Mouse (Mus musculus) spleen, adult 2 months (tissue): ENCODE results near the gene Cym. TPM values are rescaled to one million over a fixed set of nuclear protein-coding genes. Genes with fewer than 3 reads are reported as not detected.

Source experiments
- DNase-seq, 2 experiments: peaks; one replicate each; pipeline versions ENCODE4 v3.0.0 to v3.0.0-alpha.2; 2012 to 2021; ENCODE audit warnings: low spot score in 2 of 2, low read depth in 1 of 2
- H3K27ac ChIP-seq: fragments of 200-500 bp; 2 replicates; pipeline ENCODE4 v1.5.1; 2012; ENCODE audit warnings: low read length, inconsistent platforms; ENCODE audit not compliant: insufficient read depth
- H3K27me3 ChIP-seq: fragments of 200-500 bp; 2 replicates; pipeline ENCODE4 v1.6.1; 2012; ENCODE audit warnings: mild to moderate bottlenecking, moderate library complexity, low read length, inconsistent platforms; ENCODE audit not compliant: control insufficient read depth, insufficient read depth
- H3K36me3 ChIP-seq: fragments of 200-500 bp; 2 replicates; pipeline ENCODE4 v1.6.1; 2012; ENCODE audit warnings: mild to moderate bottlenecking, low read length, inconsistent platforms; ENCODE audit not compliant: control insufficient read depth, insufficient read depth
- H3K4me1 ChIP-seq: fragments of 200-500 bp; 2 replicates; pipeline ENCODE4 v1.6.1; 2011; ENCODE audit warnings: inconsistent platforms; ENCODE audit not compliant: control insufficient read depth, insufficient read depth, insufficient read length
- H3K4me3 ChIP-seq: fragments of 200-500 bp; 2 replicates; pipeline ENCODE4 v1.5.1; 2011; ENCODE audit warnings: mild to moderate bottlenecking, inconsistent platforms; ENCODE audit not compliant: insufficient read depth, insufficient read length; ENCODE audit errors: extremely low read depth
- CTCF ChIP-seq: fragments of 200-500 bp; IDR thresholded peaks from 2 replicates; pipeline ENCODE4 v1.5.1; 2011; ENCODE audit warnings: mild to moderate bottlenecking, inconsistent platforms; ENCODE audit not compliant: insufficient read depth, insufficient read length, insufficient replicate concordance; ENCODE audit errors: extremely low read depth
- POLR2A ChIP-seq: fragments of 200-500 bp; IDR thresholded peaks from 2 replicates; pipeline ENCODE4 v1.6.1; 2011; ENCODE audit warnings: low read depth, low read length, inconsistent platforms
- WGBS: fragments of 180-500 bp; shearing (Covaris S2); methylation state at CpG from one replicate; pipeline ENCODE4 v1.1.7; 2018; 5-methylcytosine and 5-hydroxymethylcytosine counted together
- polyA plus RNA-seq: library from polyadenylated mRNA; depleted of rRNA; stranded (reverse); fragments of >200 nt; gene quantifications from 2 replicates; pipeline ENCODE4 v1.2.3, GENCODE M21; 2012

The Cym gene
- polyA plus RNA-seq, 1 experiment: 0.33 TPM

GRCm38 (mm10) chr3:107207625-107208253 lies 13.8 kb downstream of the Cym start:
- Histone ChIP-seq H3K4me3 (no peak overlapping the region), H3K4me1 (no peaks in the 10 kb centered on the region), H3K27me3 (no peaks in the 10 kb centered on the region), H3K27ac (no peak overlapping the region), H3K36me3 (no peaks in the 10 kb centered on the region)
- no peak for DNase-seq
- WGBS: 74% methylated on average over 7 of the region's 7 CpGs
- no peak for TF ChIP-seq CTCF
- TF ChIP-seq POLR2A: no peak

- no peak for DNase-seq
- Histone ChIP-seq H3K4me3 (no peak overlapping the region), H3K4me1 (no peaks in the 10 kb centered on the region), H3K27me3 (no peaks in the 10 kb centered on the region), H3K27ac (no peak overlapping the region), H3K36me3 (no peaks in the 10 kb centered on the region)
- TF ChIP-seq CTCF: no peak
- no peak for TF ChIP-seq POLR2A
- WGBS: 57% methylated on average over 4 of the region's 4 CpGs
Measured at GRCm38 (mm10) chr3:107206490-107207150, 14.9 kb downstream of the Cym start.

GRCm38 (mm10) chr3:107205994-107206393 lies 15.5 kb downstream of the Cym start:
- H3K27ac ChIP-seq: no peak overlapping the region
- no peaks in the 10 kb centered on the region for H3K4me1 ChIP-seq
- DNase-seq: peak; percentile 34 to 51
- H3K4me3 ChIP-seq: no peak overlapping the region
- TF ChIP-seq CTCF: peak; percentile 82; the same call in 1 of the 2 replicates
- no peak for TF ChIP-seq POLR2A
- 9% methylated on average over 4 of the region's 4 CpGs for WGBS
- H3K36me3 ChIP-seq: no peaks in the 10 kb centered on the region
- no peaks in the 10 kb centered on the region for H3K27me3 ChIP-seq

GRCm38 (mm10) chr3:107205170-107205569 lies 16.4 kb downstream of the Cym start:
- no peaks in the 10 kb centered on the region for H3K36me3 ChIP-seq
- TF ChIP-seq CTCF (no peak), POLR2A (no peak)
- DNase-seq: no peak
- no peak overlapping the region for H3K27ac ChIP-seq
- no peaks in the 10 kb centered on the region for H3K4me1 ChIP-seq
- H3K4me3 ChIP-seq: no peak overlapping the region
- no peaks in the 10 kb centered on the region for H3K27me3 ChIP-seq

GRCm38 (mm10) chr3:107204413-107204812 lies 17.1 kb downstream of the Cym start:
- DNase-seq: no peak
- Histone ChIP-seq H3K27me3 (no peaks in the 10 kb centered on the region), H3K4me3 (no peak overlapping the region), H3K27ac (no peak overlapping the region), H3K36me3 (no peaks in the 10 kb centered on the region), H3K4me1 (no peaks in the 10 kb centered on the region)
- WGBS: 78% methylated on average over 3 of the region's 3 CpGs
- TF ChIP-seq POLR2A (no peak), CTCF (no peak)

- Histone ChIP-seq H3K27me3 (no peaks in the 10 kb centered on the region), H3K4me1 (no peaks in the 10 kb centered on the region), H3K27ac (no peak overlapping the region), H3K36me3 (no peaks in the 10 kb centered on the region), H3K4me3 (no peak overlapping the region)
- WGBS: 80% methylated on average over 9 of the region's 9 CpGs
- TF ChIP-seq CTCF: no peak
- TF ChIP-seq POLR2A: no peak
- no peak for DNase-seq
Measured at GRCm38 (mm10) chr3:107201310-107202180, 20.0 kb downstream of the Cym start.
